Comparison of ENCODE assay signal across 8 mouse cellular contexts in the genomic region with DNA sequence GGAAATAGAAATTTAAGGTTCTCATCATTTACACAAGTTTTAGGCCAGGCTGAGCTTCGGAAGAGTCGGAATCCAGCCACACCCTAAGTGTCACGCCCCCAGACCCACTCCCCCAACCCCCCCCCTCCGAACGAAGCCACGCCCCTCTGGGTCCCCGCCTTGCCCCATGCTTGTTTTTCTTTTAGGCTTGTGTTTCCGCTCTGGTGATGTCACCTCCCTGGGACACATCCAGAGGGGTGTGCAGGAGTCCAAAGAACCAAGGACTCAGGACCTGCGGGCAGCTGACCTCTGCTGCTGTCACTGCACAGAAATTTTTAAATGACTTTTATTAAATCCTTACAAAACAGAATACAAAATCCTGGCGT. TPM values are rescaled to one million over a fixed set of nuclear protein-coding genes. Genes with fewer than 3 reads are reported as not detected.
A peak's percentile ranks its signal among the peaks of the same experiment; 100 is the strongest.
DNase-seq lines count a peak whose midpoint lies in the region; ATAC-seq and TF ChIP-seq lines count a peak whose summit lies in the region.

No protein-coding gene starts in this region.

- H3ac ChIP-seq in myocyte (ENCODE audit: control insufficient read depth, insufficient read length): no peak overlapping the region

- no peaks in the 10 kb centered on the region for H3K79me2 ChIP-seq in myocyte (ENCODE audit: control insufficient read depth, insufficient read depth)

- H3K4me1 ChIP-seq in midbrain, embryonic 10.5 days: peaks cover 29% of the 10 kb centered on the region
- 0 out of 2 replicates have a peak, but pooled peaks cover 3% of the 10 kb centered on the region for H3K4me1 ChIP-seq in midbrain, embryonic 11.5 days (ENCODE audit: control insufficient read depth, insufficient read depth, low read length)
- H3K4me1 ChIP-seq in cortical plate, adult 2 months (ENCODE audit: control insufficient read depth, insufficient read depth, low read length): no peaks in the 10 kb centered on the region
- peaks cover 40% of the 10 kb centered on the region for H3K4me1 ChIP-seq in heart, embryonic 16.5 days (ENCODE audit: control insufficient read depth, insufficient read depth, low read length)
- peaks cover 5% of the 10 kb centered on the region; the same call in 1 of the 2 replicates for H3K4me1 ChIP-seq in forebrain, embryonic 15.5 days

- WGBS in midbrain, embryonic 10.5 days: 15% methylated on average over 10 of the region's 10 CpGs
- WGBS in midbrain, embryonic 11.5 days: 15% methylated on average over 10 of the region's 10 CpGs
- WGBS in heart, embryonic 16.5 days: 15% methylated on average over 10 of the region's 10 CpGs
- WGBS in forebrain, embryonic 15.5 days: 16% methylated on average over 10 of the region's 10 CpGs

- TF ChIP-seq CTCF in cortical plate, adult 2 months (IDR thresholded peaks at IDR 0.05; ENCODE audit: extremely low read depth, insufficient read depth, low read length): no peak

- peaks cover 49% of the 10 kb centered on the region for H3K36me3 ChIP-seq in midbrain, embryonic 10.5 days
- H3K36me3 ChIP-seq in midbrain, embryonic 11.5 days (ENCODE audit: control insufficient read depth, insufficient read depth, low read length): peaks cover 35% of the 10 kb centered on the region
- H3K36me3 ChIP-seq in heart, embryonic 16.5 days (ENCODE audit: control insufficient read depth, insufficient read depth): peaks cover 41% of the 10 kb centered on the region
- no peaks in the 10 kb centered on the region for H3K36me3 ChIP-seq in myocyte (ENCODE audit: control insufficient read depth, insufficient read depth)
- peaks cover 40% of the 10 kb centered on the region for H3K36me3 ChIP-seq in forebrain, embryonic 15.5 days

- H3K9ac ChIP-seq in midbrain, embryonic 11.5 days (ENCODE audit: low read length): no peak overlapping the region
- H3K9ac ChIP-seq in heart, embryonic 16.5 days (ENCODE audit: low read length): peak overlapping the region; percentile 69
- no peak overlapping the region for H3K9ac ChIP-seq in forebrain, embryonic 15.5 days (replicated peaks)

- peak; percentile 36 for DNase-seq in midbrain, embryonic 10.5 days (ENCODE audit: low spot score)
- no peak for DNase-seq in midbrain, embryonic 11.5 days (ENCODE audit: low spot score, missing footprints)
- peak; percentile 77 to 83 for DNase-seq in kidney, postnatal 4 days
- DNase-seq in spleen, postnatal 36 days (ENCODE audit: low spot score in 2 of 2): no peak

- TF ChIP-seq POLR2A in cortical plate, adult 2 months (IDR thresholded peaks at IDR 0.05; ENCODE audit: extremely low read depth, insufficient read depth, low read length): no peak
- TF ChIP-seq POLR2A in myocyte (IDR thresholded peaks at IDR 0.05; ENCODE audit: insufficient read length, low read depth): no peak

- H3K4me2 ChIP-seq in midbrain, embryonic 11.5 days: no peak overlapping the region
- peak overlapping the region; percentile 47 for H3K4me2 ChIP-seq in heart, embryonic 16.5 days (ENCODE audit: low read depth, low read length)
- H3K4me2 ChIP-seq in myocyte (ENCODE audit: low read depth): peak overlapping the region; percentile 68
- no peak overlapping the region for H3K4me2 ChIP-seq in forebrain, embryonic 15.5 days (replicated peaks)

- H3K27me3 ChIP-seq in midbrain, embryonic 10.5 days (ENCODE audit: low read depth, poor library complexity, severe bottlenecking): no peaks in the 10 kb centered on the region
- no peaks in the 10 kb centered on the region for H3K27me3 ChIP-seq in midbrain, embryonic 11.5 days (ENCODE audit: control insufficient read depth, insufficient read depth, low read length)
- no peaks in the 10 kb centered on the region for H3K27me3 ChIP-seq in heart, embryonic 16.5 days (ENCODE audit: control insufficient read depth, insufficient read depth, low read length)
- H3K27me3 ChIP-seq in myocyte (ENCODE audit: control insufficient read depth, insufficient read depth, insufficient read length): no peaks in the 10 kb centered on the region
- no peaks in the 10 kb centered on the region for H3K27me3 ChIP-seq in forebrain, embryonic 15.5 days

- no peak for ATAC-seq in midbrain, embryonic 11.5 days (ENCODE audit: low FRiP score)
- ATAC-seq in heart, embryonic 16.5 days (replicated peaks; ENCODE audit: extremely low read depth, insufficient read depth, low FRiP score): peak; percentile 61
- no peak for ATAC-seq in forebrain, embryonic 15.5 days (replicated peaks)

- H3K27ac ChIP-seq in midbrain, embryonic 10.5 days (replicated peaks): no peak overlapping the region; the same call in 1 of the 2 replicates
- no peak overlapping the region for H3K27ac ChIP-seq in midbrain, embryonic 11.5 days (ENCODE audit: low read depth, low read length)
- peak overlapping the region; percentile 43 for H3K27ac ChIP-seq in cortical plate, adult 2 months (ENCODE audit: insufficient read depth, low read length)
- H3K27ac ChIP-seq in heart, embryonic 16.5 days (ENCODE audit: low read length): peak overlapping the region; percentile 89
- H3K27ac ChIP-seq in forebrain, embryonic 15.5 days (replicated peaks): no peak overlapping the region

- no peaks in the 10 kb centered on the region for H3K9me3 ChIP-seq in midbrain, embryonic 10.5 days (replicated peaks)
- H3K9me3 ChIP-seq in midbrain, embryonic 11.5 days (ENCODE audit: control insufficient read depth, low read length): no peaks in the 10 kb centered on the region
- H3K9me3 ChIP-seq in heart, embryonic 16.5 days (replicated peaks; ENCODE audit: control insufficient read depth, low read length): no peaks in the 10 kb centered on the region
- no peaks in the 10 kb centered on the region for H3K9me3 ChIP-seq in forebrain, embryonic 15.5 days

- 0 out of 2 replicates have a peak overlapping the region, but pooled peaks have one; percentile 16 for H3K4me3 ChIP-seq in midbrain, embryonic 10.5 days
- H3K4me3 ChIP-seq in midbrain, embryonic 11.5 days (ENCODE audit: low read depth, low read length): no peak overlapping the region
- H3K4me3 ChIP-seq in cortical plate, adult 2 months (ENCODE audit: insufficient read depth, low read length): no peak overlapping the region
- H3K4me3 ChIP-seq in heart, embryonic 16.5 days (ENCODE audit: low read length): peak overlapping the region; percentile 9
- no peak overlapping the region for H3K4me3 ChIP-seq in myocyte
- H3K4me3 ChIP-seq in forebrain, embryonic 15.5 days: no peak overlapping the region

TF ChIP-seq in myocyte, 11 proteins besides CTCF, POLR2A, EP300 and RAD21 (continues in another document):
- TF ChIP-seq TCF12 (IDR thresholded peaks at IDR 0.05; ENCODE audit: insufficient read depth, poor library complexity, severe bottlenecking) (no peak), USF1 (IDR thresholded peaks at IDR 0.05; ENCODE audit: low read depth) (no peak), MYOG (IDR thresholded peaks at IDR 0.05; ENCODE audit: control insufficient read depth in 1 of 3, insufficient read depth in 1 of 3, insufficient read length in 2 of 3, low read depth in 2 of 3) (no peak), SRF (IDR thresholded peaks at IDR 0.05; ENCODE audit: control insufficient read depth, insufficient read length, low read depth) (no peak), MYOD1 (IDR thresholded peaks at IDR 0.05; ENCODE audit: control insufficient read depth in 1 of 3, insufficient read length in 2 of 3, low read depth in 2 of 3) (no peak), MAX (IDR thresholded peaks at IDR 0.05; ENCODE audit: low read depth) (no peak), E2F4 (IDR thresholded peaks at IDR 0.05; ENCODE audit: insufficient read depth) (no peak)

RNA-seq across cellular contexts. Expression of a gene that starts 8.1 kb away (rescaled TPM):
- polyA plus RNA-seq in midbrain, embryonic 10.5 days (2016; fragmentation: Nextera tagmentation; extraction: Ambion mirVana): 70.3 and 75.2 TPM in 2 replicates
- 43.8 and 51.7 TPM in 2 replicates for polyA plus RNA-seq in midbrain, embryonic 11.5 days (2014; fragmentation: Nextera tagmentation; extraction: Ambion mirVana)
- 98.8 and 102 TPM in 2 replicates for polyA plus RNA-seq in cortical plate, adult 2 months (2012; rRNA removed)
- polyA plus RNA-seq in heart, embryonic 16.5 days (2015; fragmentation: Nextera tagmentation; extraction: Ambion mirVana): 41.7 and 58.2 TPM in 2 replicates
- polyA plus RNA-seq in myocyte (2012; fragmentation: generic; extraction: Trizol): 55.9 TPM
- polyA plus RNA-seq in forebrain, embryonic 15.5 days (2015; fragmentation: Nextera tagmentation; extraction: Ambion mirVana): 83.4 and 87.5 TPM in 2 replicates

RNA-seq across cellular contexts. Expression of a gene that starts 12.9 kb away (rescaled TPM):
- polyA plus RNA-seq in midbrain, embryonic 10.5 days (2016; fragmentation: Nextera tagmentation; extraction: Ambion mirVana): 82.7 and 84.7 TPM in 2 replicates
- polyA plus RNA-seq in midbrain, embryonic 11.5 days (2014; fragmentation: Nextera tagmentation; extraction: Ambion mirVana): 42.0 and 49.4 TPM in 2 replicates
- 47.1 and 54.0 TPM in 2 replicates for polyA plus RNA-seq in cortical plate, adult 2 months (2012; rRNA removed)
- polyA plus RNA-seq in heart, embryonic 16.5 days (2015; fragmentation: Nextera tagmentation; extraction: Ambion mirVana): 82.1 and 92.8 TPM in 2 replicates
- polyA plus RNA-seq in myocyte (2012; fragmentation: generic; extraction: Trizol): 119 TPM
- 60.9 and 64.8 TPM in 2 replicates for polyA plus RNA-seq in forebrain, embryonic 15.5 days (2015; fragmentation: Nextera tagmentation; extraction: Ambion mirVana)

RNA-seq across cellular contexts. Expression of a gene that starts 36.8 kb away (rescaled TPM):
- polyA plus RNA-seq in midbrain, embryonic 10.5 days (2016; fragmentation: Nextera tagmentation; extraction: Ambion mirVana): 69.9 and 73.9 TPM in 2 replicates
- polyA plus RNA-seq in midbrain, embryonic 11.5 days (2014; fragmentation: Nextera tagmentation; extraction: Ambion mirVana): 50.2 and 52.7 TPM in 2 replicates
- polyA plus RNA-seq in cortical plate, adult 2 months (2012; rRNA removed): 7.9 and 9.4 TPM in 2 replicates
- 29.0 and 33.4 TPM in 2 replicates for polyA plus RNA-seq in heart, embryonic 16.5 days (2015; fragmentation: Nextera tagmentation; extraction: Ambion mirVana)
- polyA plus RNA-seq in myocyte (2012; fragmentation: generic; extraction: Trizol): 25.1 TPM
- 52.6 and 55.1 TPM in 2 replicates for polyA plus RNA-seq in forebrain, embryonic 15.5 days (2015; fragmentation: Nextera tagmentation; extraction: Ambion mirVana)

RNA-seq across cellular contexts. Expression of a gene that starts 37.0 kb away (rescaled TPM):
- 8.9 and 15.7 TPM in 2 replicates for polyA plus RNA-seq in midbrain, embryonic 10.5 days (2016; fragmentation: Nextera tagmentation; extraction: Ambion mirVana)
- polyA plus RNA-seq in midbrain, embryonic 11.5 days (2014; fragmentation: Nextera tagmentation; extraction: Ambion mirVana): 6.7 and 6.9 TPM in 2 replicates
- polyA plus RNA-seq in cortical plate, adult 2 months (2012; rRNA removed): 111 and 118 TPM in 2 replicates
- 11.2 and 13.2 TPM in 2 replicates for polyA plus RNA-seq in heart, embryonic 16.5 days (2015; fragmentation: Nextera tagmentation; extraction: Ambion mirVana)
- 1.9 TPM for polyA plus RNA-seq in myocyte (2012; fragmentation: generic; extraction: Trizol)
- polyA plus RNA-seq in forebrain, embryonic 15.5 days (2015; fragmentation: Nextera tagmentation; extraction: Ambion mirVana): 33.4 and 35.2 TPM in 2 replicates

RNA-seq across cellular contexts. Expression of a gene that starts 42.4 kb away (rescaled TPM):
- 131 and 151 TPM in 2 replicates for polyA plus RNA-seq in midbrain, embryonic 10.5 days (2016; fragmentation: Nextera tagmentation; extraction: Ambion mirVana)
- 73.6 and 86.9 TPM in 2 replicates for polyA plus RNA-seq in midbrain, embryonic 11.5 days (2014; fragmentation: Nextera tagmentation; extraction: Ambion mirVana)
- polyA plus RNA-seq in cortical plate, adult 2 months (2012; rRNA removed): 294 and 314 TPM in 2 replicates
- polyA plus RNA-seq in heart, embryonic 16.5 days (2015; fragmentation: Nextera tagmentation; extraction: Ambion mirVana): 50.7 and 103 TPM in 2 replicates
- 178 TPM for polyA plus RNA-seq in myocyte (2012; fragmentation: generic; extraction: Trizol)
- 117 and 126 TPM in 2 replicates for polyA plus RNA-seq in forebrain, embryonic 15.5 days (2015; fragmentation: Nextera tagmentation; extraction: Ambion mirVana)

Comparison
In these comparisons a context has a peak if more than half of its experiments do, and no peak if none do; other contexts are left out.
1. DNase-seq: peak in midbrain, embryonic 10.5 days (single experiment) and kidney, postnatal 4 days (2 of 2); none in midbrain, embryonic 11.5 days (single experiment) and spleen, postnatal 36 days (0 of 2).
2. H3K4me3 ChIP-seq: peak in midbrain, embryonic 10.5 days (single experiment) and heart, embryonic 16.5 days (single experiment); none in midbrain, embryonic 11.5 days (single experiment), cortical plate, adult 2 months (single experiment), myocyte (single experiment) and forebrain, embryonic 15.5 days (single experiment).
3. H3K27ac ChIP-seq: peak in cortical plate, adult 2 months (single experiment) and heart, embryonic 16.5 days (single experiment); none in midbrain, embryonic 10.5 days (single experiment), midbrain, embryonic 11.5 days (single experiment) and forebrain, embryonic 15.5 days (single experiment).
4. H3K4me2 ChIP-seq: peak in heart, embryonic 16.5 days (single experiment) and myocyte (single experiment); none in midbrain, embryonic 11.5 days (single experiment) and forebrain, embryonic 15.5 days (single experiment).